Mouse (Mus musculus) layer of hippocampus, adult 11-12 months (tissue): ENCODE measurements around the gene Atp6ap1.

ENCODE experiments used
- DNase-seq: peaks from one replicate; pipeline ENCODE4 v3.0.0; 2022; ENCODE audit warnings: low spot score

The Atp6ap1 gene

GRCm38 (mm10) chrX:74296538-74297448 lies at the start of gene Atp6ap1:
TSS of gene Atp6ap1 (plus strand) at chrX:74297097.
- DNase-seq: peak; percentile 94

GRCm38 (mm10) chrX:74248651-74249050 lies 48.2 kb upstream of the Atp6ap1 start:
- DNase-seq: peak; percentile 67

- DNase-seq: peak; percentile 59
Measured at GRCm38 (mm10) chrX:74249615-74250014, 47.3 kb upstream of the Atp6ap1 start, which contains the start of gene Flna. TSS of gene Flna (minus strand) at chrX:74249820.

GRCm38 (mm10) chrX:74254153-74254887 lies 42.6 kb upstream of the Atp6ap1 start, which contains the start of gene Emd:
TSS of gene Emd (plus strand) at chrX:74254687.
- peak; percentile 86 for DNase-seq

GRCm38 (mm10) chrX:74254888-74255565 lies 41.9 kb upstream of the Atp6ap1 start:
- DNase-seq: no peak

GRCm38 (mm10) chrX:74257746-74258145 lies 39.2 kb upstream of the Atp6ap1 start:
- no peak for DNase-seq

GRCm38 (mm10) chrX:74269736-74270061 lies 27.2 kb upstream of the Atp6ap1 start:
- DNase-seq: peak; percentile 21

GRCm38 (mm10) chrX:74270062-74270901 lies 26.6 kb upstream of the Atp6ap1 start, which contains the start of gene Rpl10:
TSS of gene Rpl10 (plus strand) at chrX:74270812.
- peak; percentile 94 for DNase-seq

- peak; percentile 21 for DNase-seq
Measured at GRCm38 (mm10) chrX:74270902-74271551, 25.9 kb upstream of the Atp6ap1 start.

- DNase-seq: no peak
Measured at GRCm38 (mm10) chrX:74273422-74274322, 23.2 kb upstream of the Atp6ap1 start.

GRCm38 (mm10) chrX:74277916-74278315 lies 19.0 kb upstream of the Atp6ap1 start:
- no peak for DNase-seq

- no peak for DNase-seq
Measured at GRCm38 (mm10) chrX:74281041-74281731, 15.7 kb upstream of the Atp6ap1 start.

- peak; percentile 41 for DNase-seq
Measured at GRCm38 (mm10) chrX:74281732-74282394, 15.0 kb upstream of the Atp6ap1 start, which contains the start of the genes Taz and Dnase1l1. TSS of gene Taz (plus strand) at chrX:74281912. TSS of gene Dnase1l1 (minus strand) at chrX:74282337.

- DNase-seq: peak; percentile 83
Measured at GRCm38 (mm10) chrX:74282395-74283091, 14.4 kb upstream of the Atp6ap1 start.

GRCm38 (mm10) chrX:74283092-74283437 lies 13.8 kb upstream of the Atp6ap1 start:
- DNase-seq: no peak

GRCm38 (mm10) chrX:74293431-74293830 lies 3.5 kb upstream of the Atp6ap1 start:
- no peak for DNase-seq

GRCm38 (mm10) chrX:74298348-74298747 lies 1.5 kb downstream of the Atp6ap1 start:
- no peak for DNase-seq

- DNase-seq: no peak
Measured at GRCm38 (mm10) chrX:74299721-74300120, 2.8 kb downstream of the Atp6ap1 start.
